25 mouse cellular contexts compared by ENCODE assay signal in genomic region chrX:73595297-73595938, GRCm38 (mm10). TPM values are rescaled to one million over a fixed set of nuclear protein-coding genes. Genes with fewer than 3 reads are reported as not detected.
A peak's percentile ranks its signal among the peaks of the same experiment; 100 is the strongest.
DNase-seq lines count a peak whose midpoint lies in the region; ATAC-seq and TF ChIP-seq lines count a peak whose summit lies in the region.
"Had no signal": no experiment of that assay in that cellular context is flagged by ENCODE, and none has a peak within 500 bp of the region (broad histone marks: within the 10 kb centered on the region; RNA-seq: fewer than 3 reads in every experiment).

No protein-coding gene starts in this region.

- peak; percentile 34 for DNase-seq in kidney, adult 9 months
- no peak for DNase-seq in kidney, postnatal 4 days
- DNase-seq in liver, postnatal 0 days = no peak
- no peak for DNase-seq in limb, embryonic 10.5 days (ENCODE audit: low spot score)
- DNase-seq in heart, embryonic 10.5 days (ENCODE audit: low spot score) = no peak
- no peak for DNase-seq in embryo, embryonic 10.5 days (ENCODE audit: low spot score)
- DNase-seq: adrenal gland, adult 2 months; cerebellum, adult 11-12 months; cerebellum, postnatal 10 days; gastrocnemius, adult 2 months; layer of hippocampus, adult 9-11 months; lung, adult 18-20 months; lung, postnatal 10 days; retina, postnatal 1 day; right cerebral cortex, postnatal 25 days; thymus, adult 2 months had no signal

- H3K9ac ChIP-seq in liver, postnatal 0 days (replicated peaks) = no peak overlapping the region
- H3K9ac ChIP-seq in liver, embryonic 12.5 days = no peak overlapping the region
- H3K9ac ChIP-seq: embryonic facial prominence, embryonic 12.5 days; forebrain, embryonic 13.5 days; limb, embryonic 15.5 days; neural tube, embryonic 13.5 days had no signal

- TF ChIP-seq CTCF in liver, postnatal 0 days (IDR thresholded peaks at IDR 0.05; ENCODE audit: low read depth) = no peak

- no peaks in the 10 kb centered on the region for H3K9me3 ChIP-seq in liver, postnatal 0 days (ENCODE audit: low read length)
- H3K9me3 ChIP-seq in liver, embryonic 12.5 days (replicated peaks) = no peaks in the 10 kb centered on the region
- no peaks in the 10 kb centered on the region for H3K9me3 ChIP-seq in limb, embryonic 10.5 days (replicated peaks)
- no peaks in the 10 kb centered on the region for H3K9me3 ChIP-seq in heart, embryonic 10.5 days
- H3K9me3 ChIP-seq: embryonic facial prominence, embryonic 12.5 days; forebrain, embryonic 13.5 days; limb, embryonic 15.5 days; midbrain, embryonic 10.5 days; neural tube, embryonic 13.5 days had no signal

- peaks cover 4% of the 10 kb centered on the region; the same call in 1 of the 2 replicates for H3K4me1 ChIP-seq in liver, postnatal 0 days (ENCODE audit: insufficient read depth)
- H3K4me1 ChIP-seq in liver, embryonic 12.5 days = no peaks in the 10 kb centered on the region; the same call in 1 of the 2 replicates
- H3K4me1 ChIP-seq in limb, embryonic 10.5 days = peaks cover 14% of the 10 kb centered on the region
- H3K4me1 ChIP-seq in heart, embryonic 10.5 days = no peaks in the 10 kb centered on the region; the same call in 1 of the 2 replicates
- H3K4me1 ChIP-seq: embryonic facial prominence, embryonic 12.5 days; forebrain, embryonic 13.5 days; neural tube, embryonic 13.5 days had no signal

- no peak for ATAC-seq in liver, postnatal 0 days
- no peak for ATAC-seq in liver, embryonic 12.5 days
- ATAC-seq: forebrain, embryonic 13.5 days; hindbrain, embryonic 16.5 days; midbrain, embryonic 16.5 days had no signal

- no peaks in the 10 kb centered on the region for H3K27me3 ChIP-seq in liver, postnatal 0 days (ENCODE audit: insufficient read depth, low read length)
- peaks cover 20% of the 10 kb centered on the region for H3K27me3 ChIP-seq in liver, embryonic 12.5 days (replicated peaks)
- H3K27me3 ChIP-seq in limb, embryonic 10.5 days (ENCODE audit: low read depth, poor library complexity, severe bottlenecking) = peaks cover 58% of the 10 kb centered on the region
- peaks cover 28% of the 10 kb centered on the region; the same call in 1 of the 2 replicates for H3K27me3 ChIP-seq in heart, embryonic 10.5 days (ENCODE audit: insufficient read depth, poor library complexity, severe bottlenecking)
- H3K27me3 ChIP-seq: embryonic facial prominence, embryonic 12.5 days; forebrain, embryonic 13.5 days; neural tube, embryonic 13.5 days had no signal

- no peak for TF ChIP-seq EP300 in liver, postnatal 0 days (IDR thresholded peaks at IDR 0.05; ENCODE audit: low read depth)

- H3K36me3 ChIP-seq in liver, postnatal 0 days (replicated peaks; ENCODE audit: insufficient read depth, low read length) = no peaks in the 10 kb centered on the region
- no peaks in the 10 kb centered on the region for H3K36me3 ChIP-seq in liver, embryonic 12.5 days
- no peaks in the 10 kb centered on the region for H3K36me3 ChIP-seq in limb, embryonic 10.5 days
- H3K36me3 ChIP-seq in heart, embryonic 10.5 days = no peaks in the 10 kb centered on the region
- H3K36me3 ChIP-seq: embryonic facial prominence, embryonic 12.5 days; limb, embryonic 15.5 days; midbrain, embryonic 10.5 days; neural tube, embryonic 13.5 days had no signal

- H3K4me3 ChIP-seq in liver, postnatal 0 days (ENCODE audit: low read depth, low read length) = no peak overlapping the region
- H3K4me3 ChIP-seq in liver, embryonic 12.5 days = no peak overlapping the region
- no peak overlapping the region for H3K4me3 ChIP-seq in limb, embryonic 10.5 days
- H3K4me3 ChIP-seq in heart, embryonic 10.5 days = no peak overlapping the region
- H3K4me3 ChIP-seq: embryonic facial prominence, embryonic 12.5 days; forebrain, embryonic 13.5 days; gastrocnemius, adult 2 months; limb, embryonic 15.5 days; midbrain, embryonic 10.5 days; myocyte; neural tube, embryonic 13.5 days had no signal

- H3K4me2 ChIP-seq in liver, postnatal 0 days (ENCODE audit: low read depth, low read length) = no peak overlapping the region
- H3K4me2 ChIP-seq in liver, embryonic 12.5 days = no peak overlapping the region
- H3K4me2 ChIP-seq: forebrain, embryonic 13.5 days; limb, embryonic 15.5 days; neural tube, embryonic 13.5 days had no signal

- WGBS in liver, postnatal 0 days (ENCODE audit: insufficient replicate concordance) = 68% methylated on average over 4 of the region's 4 CpGs
- 63% methylated on average over 4 of the region's 4 CpGs for WGBS in liver, embryonic 12.5 days (ENCODE audit: insufficient replicate concordance)
- 58% methylated on average over 4 of the region's 4 CpGs for WGBS in limb, embryonic 10.5 days
- WGBS in heart, embryonic 10.5 days = 55% methylated on average over 4 of the region's 4 CpGs

- 0 out of 2 replicates have a peak overlapping the region, but pooled peaks have one; percentile 22 for H3K27ac ChIP-seq in liver, postnatal 0 days (ENCODE audit: low read depth)
- no peak overlapping the region for H3K27ac ChIP-seq in liver, embryonic 12.5 days
- peak overlapping the region; percentile 78 for H3K27ac ChIP-seq in limb, embryonic 10.5 days
- no peak overlapping the region for H3K27ac ChIP-seq in heart, embryonic 10.5 days
- H3K27ac ChIP-seq: embryonic facial prominence, embryonic 12.5 days; forebrain, embryonic 13.5 days; gastrocnemius, adult 2 months; limb, embryonic 15.5 days; neural tube, embryonic 13.5 days had no signal

RNA-seq across cellular contexts. Expression of gene Dusp9, which starts 43.8 kb away (rescaled TPM):
- 3.9 and 4.2 TPM in 2 replicates for polyA plus RNA-seq in liver, postnatal 0 days (2015; fragmentation: Nextera tagmentation; extraction: Ambion mirVana)
- polyA plus RNA-seq in liver, embryonic 12.5 days (2016; fragmentation: Nextera tagmentation; extraction: Ambion mirVana) = 55.2 and 56.5 TPM in 2 replicates
- 113 and 153 TPM in 2 replicates for polyA plus RNA-seq in limb, embryonic 10.5 days (2016; fragmentation: Nextera tagmentation; extraction: Ambion mirVana)
- polyA plus RNA-seq in heart, embryonic 10.5 days (2016; fragmentation: Nextera tagmentation; extraction: Ambion mirVana) = 26.1 and 65.3 TPM in 2 replicates

Comparison
In these comparisons a context has a peak if more than half of its experiments do, and no peak if none do; other contexts are left out.
1. H3K27ac ChIP-seq: peak in liver, postnatal 0 days (single experiment) and limb, embryonic 10.5 days (single experiment); none in liver, embryonic 12.5 days (single experiment) and heart, embryonic 10.5 days (single experiment).